Mouse (Mus musculus) ES-E14 (cell line): ENCODE measurements at regions not wholly inside any gene's neighbourhood (a gene's known extent, or its start where the extent isn't known, plus 50 kb on each side); places are given as distances from the start of the nearest gene placed in this dataset.
A peak's percentile ranks its signal among the peaks of the same experiment; 100 is the strongest.

ENCODE experiments used
- DNase-seq: peaks from one replicate; pipeline ENCODE4 v3.0.0-alpha.2; 2013; ENCODE audit warnings: low read depth, low spot score
- H3K27ac ChIP-seq: 2 replicates; pipeline ENCODE4 v1.5.1; 2012; ENCODE audit warnings: low read depth, mild to moderate bottlenecking, low read length, moderate library complexity, mixed read lengths; ENCODE audit not compliant: poor library complexity, insufficient read depth, severe bottlenecking
- H3K36me3 ChIP-seq: 2 replicates; pipeline ENCODE4 v1.6.1; 2012; ENCODE audit warnings: mild to moderate bottlenecking, low read length, moderate library complexity, mixed read lengths; ENCODE audit not compliant: control insufficient read depth, poor library complexity, insufficient read depth, severe bottlenecking
- H3K4me1 ChIP-seq, 2 experiments: fragments of 150-350 bp in 1 of 2; sonication (generic) in 1 of 2; 2 replicates each; pipeline ENCODE4 v1.6.1; 2012; ENCODE audit warnings: low read length in 2 of 2, mild to moderate bottlenecking in 1 of 2, mixed read lengths in 1 of 2; ENCODE audit not compliant: control insufficient read depth in 2 of 2, insufficient read depth in 2 of 2, poor library complexity in 1 of 2
- H3K4me3 ChIP-seq, 2 experiments: fragments of 150-350 bp in 1 of 2; sonication (generic) in 1 of 2; 2 replicates each; pipeline ENCODE4 v1.5.1; 2012; ENCODE audit warnings: low read length in 2 of 2, low read depth in 1 of 2, mild to moderate bottlenecking in 1 of 2, mixed read lengths in 1 of 2; ENCODE audit not compliant: insufficient read depth in 1 of 2, poor library complexity in 1 of 2, severe bottlenecking in 1 of 2
- H3K9ac ChIP-seq: 2 replicates; pipeline ENCODE4 v1.6.1; 2012; ENCODE audit warnings: low read depth, mild to moderate bottlenecking, low read length, mixed read lengths; ENCODE audit not compliant: poor library complexity, insufficient read depth, severe bottlenecking
- H3K9me3 ChIP-seq: fragments of 150-350 bp; sonication (generic); 2 replicates; pipeline ENCODE4 v1.6.1; 2012; ENCODE audit warnings: low read depth, mild to moderate bottlenecking, low read length; ENCODE audit not compliant: control insufficient read depth, insufficient read depth
- CHD2 ChIP-seq: IDR thresholded peaks from 2 replicates; pipeline ENCODE4 v1.6.1; 2014; ENCODE audit warnings: mild to moderate bottlenecking, low read depth, low read length, inconsistent platforms
- HCFC1 ChIP-seq: IDR thresholded peaks from 2 replicates; pipeline ENCODE4 v1.6.1; 2012; ENCODE audit warnings: low read length, inconsistent platforms, borderline replicate concordance; ENCODE audit not compliant: insufficient read depth
- MAFK ChIP-seq: IDR thresholded peaks from 2 replicates; pipeline ENCODE4 v1.6.1; 2014; ENCODE audit warnings: mild to moderate bottlenecking, low read depth, low read length, inconsistent platforms; ENCODE audit not compliant: insufficient read depth
- ZC3H11A ChIP-seq: IDR thresholded peaks from 2 replicates; pipeline ENCODE4 v1.6.1; 2012; ENCODE audit warnings: low read depth, mild to moderate bottlenecking, inconsistent platforms, low read length, borderline replicate concordance
- ZNF384 ChIP-seq: IDR thresholded peaks from 2 replicates; pipeline ENCODE4 v1.6.1; 2012; ENCODE audit warnings: low read depth, low read length, inconsistent platforms
- in situ Hi-C, 2 experiments: fragments of 600-800 bp; cut with MboI; formaldehyde crosslinking; loops; one replicate each; pipeline ENCODE4 v1.15.1; 2025; ENCODE audit warnings: low sequenced_read_pairs in 2 of 2, inconsistent platforms in 1 of 2; ENCODE audit not compliant: unreplicated experiment in 2 of 2

GRCm38 (mm10) chr13:52279281-52279969 lies 251.7 kb downstream of the Diras2 start:
- no peaks in the 10 kb centered on the region for H3K9me3 ChIP-seq
- no peak for DNase-seq
- peaks cover 0 to 5% of the 10 kb centered on the region in 2 experiments; a peak in 1 of 4 replicates for H3K4me1 ChIP-seq
- H3K9ac ChIP-seq: no peak overlapping the region
- TF ChIP-seq CHD2 (no peak), MAFK (no peak), HCFC1 (no peak), ZC3H11A (no peak), ZNF384 (no peak)
- H3K4me3 ChIP-seq: no peak overlapping the region
- H3K27ac ChIP-seq: no peak overlapping the region
- in situ Hi-C loops: no loop called here
- H3K36me3 ChIP-seq: no peaks in the 10 kb centered on the region

GRCm38 (mm10) chr13:52279970-52280348 lies 251.1 kb downstream of the Diras2 start:
- DNase-seq: no peak
- Histone ChIP-seq H3K9ac (no peak overlapping the region), H3K4me3 (no peak overlapping the region), H3K9me3 (no peaks in the 10 kb centered on the region), H3K27ac (no peak overlapping the region), H3K36me3 (no peaks in the 10 kb centered on the region), H3K4me1 (peaks cover 0 to 5% of the 10 kb centered on the region in 2 experiments; a peak in 1 of 4 replicates)
- no peak for TF ChIP-seq ZC3H11A
- no peak for TF ChIP-seq MAFK
- in situ Hi-C loops: no loop called here

GRCm38 (mm10) chr13:52281271-52281670 lies 249.8 kb downstream of the Diras2 start:
- in situ Hi-C loops: no loop called here
- no peak for DNase-seq
- Histone ChIP-seq H3K36me3 (no peaks in the 10 kb centered on the region), H3K4me3 (no peak overlapping the region), H3K9me3 (no peaks in the 10 kb centered on the region), H3K4me1 (peaks cover 0 to 1% of the 10 kb centered on the region in 2 experiments; a peak in 1 of 4 replicates), H3K9ac (no peak overlapping the region), H3K27ac (no peak overlapping the region)
- TF ChIP-seq HCFC1: no peak
- no peak for TF ChIP-seq ZNF384
- no peak for TF ChIP-seq MAFK
- no peak for TF ChIP-seq ZC3H11A
- no peak for TF ChIP-seq CHD2

- H3K27ac ChIP-seq: no peak overlapping the region
- no peak for DNase-seq
- H3K4me1 ChIP-seq: no peaks in the 10 kb centered on the region
- H3K36me3 ChIP-seq: no peaks in the 10 kb centered on the region
- TF ChIP-seq ZNF384 (no peak), ZC3H11A (no peak), MAFK (no peak), HCFC1 (no peak), CHD2 (no peak)
- H3K4me3 ChIP-seq: 0 out of 4 replicates have a peak overlapping the region, but pooled peaks of 1 of the 2 experiments have one; percentile 3
- no peak overlapping the region for H3K9ac ChIP-seq
- H3K9me3 ChIP-seq: no peaks in the 10 kb centered on the region
- in situ Hi-C loops: no loop called here
These were observed 248.6 kb downstream of the Diras2 start for GRCm38 (mm10) chr13:52282500-52282899.

- no peak overlapping the region for H3K9ac ChIP-seq
- DNase-seq: no peak
- no peak overlapping the region for H3K4me3 ChIP-seq
- no peak overlapping the region for H3K27ac ChIP-seq
- no peak for TF ChIP-seq HCFC1
- TF ChIP-seq MAFK: no peak
- no peak for TF ChIP-seq ZC3H11A
- no peak for TF ChIP-seq CHD2
- TF ChIP-seq ZNF384: no peak
- H3K4me1 ChIP-seq: no peaks in the 10 kb centered on the region
- H3K9me3 ChIP-seq: no peaks in the 10 kb centered on the region
- in situ Hi-C loops: no loop called here
- no peaks in the 10 kb centered on the region for H3K36me3 ChIP-seq
These were observed 247.6 kb downstream of the Diras2 start for GRCm38 (mm10) chr13:52283456-52283855.
